Mouse (Mus musculus): ENCODE measurements at regions not wholly inside any gene's neighbourhood (a gene's known extent, or its start where the extent isn't known, plus 50 kb on each side); places are given as distances from the start of the nearest gene placed in this dataset.
"Not testable (repeated sequence)": the region's sequence is repeated elsewhere in the genome, so short reads cannot be mapped to it uniquely, and the experiment has no call there.

DNA sequence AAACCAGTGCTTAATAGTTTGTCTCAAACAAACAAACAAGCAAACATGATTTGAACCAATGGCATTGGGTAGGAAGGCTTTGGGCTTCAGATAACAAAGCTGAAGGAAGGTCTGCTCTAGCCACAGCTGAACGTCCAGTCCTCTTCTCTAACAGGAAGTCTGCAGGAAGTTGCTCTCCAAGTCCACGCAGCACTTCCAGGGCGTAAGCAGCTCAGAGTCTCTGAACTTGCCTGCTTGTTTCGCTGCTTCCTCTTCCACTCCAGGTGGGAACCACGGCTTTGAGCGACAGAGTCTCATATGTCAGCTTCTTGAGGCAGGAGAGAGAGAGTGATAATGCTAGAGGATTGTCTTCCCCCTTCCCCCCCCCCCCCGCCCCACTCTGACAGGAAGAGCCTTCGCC is 123.6 kb downstream of the Tnfrsf21 start:
- DNase-seq (ENCODE audit: inconsistent age in 2 of 2, low spot score in 1 of 2) = no peak

DNA sequence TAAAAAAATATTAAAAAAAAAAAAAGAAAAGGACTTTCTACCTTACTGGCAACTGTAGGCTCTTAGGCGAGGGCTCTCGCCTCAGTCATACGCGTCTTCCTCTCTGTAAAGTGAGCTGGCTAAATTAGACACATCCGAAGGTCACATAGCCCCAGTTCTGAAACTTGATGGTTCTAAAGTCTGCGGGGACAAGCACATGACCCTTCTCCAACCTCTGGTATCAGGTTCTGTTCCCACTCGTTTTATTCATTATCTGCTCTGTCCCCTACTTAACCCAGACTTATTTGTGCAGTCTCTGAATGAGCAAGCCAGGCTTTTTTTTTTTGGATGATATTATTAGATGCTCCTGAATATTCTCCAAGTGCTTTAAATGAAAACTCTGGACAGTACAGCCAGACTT is 125.4 kb downstream of the Tnfrsf21 start:
- DNase-seq (ENCODE audit: inconsistent age in 2 of 2, low spot score in 1 of 2) = no peak

DNA sequence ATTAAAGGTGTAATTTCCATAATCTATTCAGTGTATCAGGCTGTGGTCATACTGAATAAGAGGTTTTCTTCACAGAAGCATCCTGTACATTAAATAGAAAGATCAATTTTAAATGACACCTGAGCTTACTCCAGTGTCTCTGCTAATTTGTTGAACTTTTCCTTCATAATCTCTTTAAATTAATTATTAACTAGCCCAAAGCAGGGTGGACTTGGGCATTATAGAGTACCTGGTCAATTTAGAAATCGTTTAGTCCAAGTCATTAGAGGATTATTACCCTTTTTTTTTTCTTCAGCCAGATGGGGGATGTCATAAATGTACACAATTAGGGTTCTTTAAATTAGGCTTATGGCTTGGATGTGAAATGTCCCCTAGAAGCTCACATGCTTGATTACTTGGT is 124.4 kb upstream of the Adgrf1 start:
- no peak for DNase-seq (ENCODE audit: inconsistent age in 2 of 2, low spot score in 1 of 2)

DNA sequence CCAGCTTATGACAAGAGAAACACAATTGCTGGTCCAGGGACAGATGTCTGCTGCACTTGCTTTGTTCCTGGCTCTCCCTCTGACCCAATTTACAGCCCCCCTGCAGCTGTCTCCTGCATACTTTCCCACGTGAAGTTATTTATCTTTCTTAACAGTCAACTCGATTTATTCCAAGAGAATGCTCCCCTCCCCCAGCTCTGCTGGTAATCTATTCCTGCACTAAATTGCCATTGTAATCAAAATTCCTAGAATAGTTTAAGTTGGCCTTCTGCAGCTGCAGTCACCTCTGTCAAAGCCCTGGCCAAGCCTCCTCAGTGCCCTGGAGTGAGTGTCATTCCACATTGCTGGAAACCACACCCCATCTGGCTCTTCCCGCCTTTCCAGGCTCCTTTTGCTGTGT is 122.2 kb upstream of the Adgrf1 start:
- no peak for DNase-seq (ENCODE audit: inconsistent age in 2 of 2, low spot score in 1 of 2)

DNA sequence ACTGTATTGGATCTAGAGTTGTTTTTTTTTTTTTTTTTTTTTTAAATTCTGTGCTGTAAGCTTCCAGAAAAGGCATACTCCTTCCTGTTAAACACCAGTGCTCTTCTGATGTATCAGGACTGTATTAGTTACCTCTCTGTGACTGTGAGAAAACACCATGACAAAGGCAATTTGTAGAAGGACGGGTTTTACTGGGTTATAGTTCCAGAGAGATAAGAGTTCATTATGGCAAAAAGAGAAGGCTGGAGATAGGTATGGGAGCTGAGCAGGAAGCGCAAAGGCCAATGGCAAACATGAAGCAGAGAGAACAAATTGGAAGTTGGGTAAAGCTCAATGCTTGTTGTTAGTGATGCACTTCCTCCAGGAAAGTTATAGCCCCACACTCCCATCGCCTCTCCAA is 117.5 kb upstream of the Adgrf1 start:
- DNase-seq (ENCODE audit: inconsistent age in 2 of 2, low spot score in 1 of 2) = no peak

DNA sequence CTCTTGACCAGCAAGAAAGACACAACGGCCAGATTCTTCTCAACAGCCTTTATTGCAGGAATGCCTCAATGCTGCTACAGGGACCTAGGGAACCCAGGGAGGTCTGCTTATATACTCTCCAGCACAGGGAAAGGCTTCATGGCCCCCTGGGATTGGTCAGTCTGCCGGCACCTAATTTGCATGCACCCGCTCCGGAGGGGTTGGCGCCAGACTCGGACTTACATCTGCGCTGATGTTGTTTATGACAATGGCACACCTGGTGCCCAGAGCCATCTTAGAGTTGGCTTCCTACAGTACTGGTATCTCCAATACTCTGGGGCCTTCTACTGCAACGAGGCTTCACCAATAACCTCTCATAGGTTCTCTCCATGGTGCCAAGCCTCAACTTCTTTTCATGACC is 114.9 kb upstream of the Adgrf1 start:
- not testable (repeated sequence) for DNase-seq (ENCODE audit: inconsistent age in 2 of 2, low spot score in 1 of 2)

DNA sequence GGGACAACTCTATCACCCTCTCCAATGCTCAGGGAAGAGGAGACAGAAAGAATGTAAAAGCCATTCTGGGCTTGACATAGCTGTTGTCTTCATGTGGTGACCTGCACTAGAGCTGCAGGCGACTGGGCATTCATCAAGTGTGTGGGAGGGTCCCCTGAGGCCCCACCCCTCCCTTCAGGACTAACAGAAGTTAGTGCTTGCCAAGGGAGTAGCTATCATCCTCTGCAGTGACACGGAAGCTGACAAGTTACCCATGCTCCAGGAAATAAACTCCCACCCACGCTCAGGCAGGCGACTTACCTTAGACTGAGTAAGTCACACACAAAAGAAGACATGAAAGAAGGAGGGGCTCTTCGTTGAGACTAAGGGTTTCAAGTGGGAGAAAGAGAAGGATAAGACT is 114.0 kb upstream of the Adgrf1 start:
- no peak for DNase-seq (ENCODE audit: inconsistent age in 2 of 2, low spot score in 1 of 2)

DNA sequence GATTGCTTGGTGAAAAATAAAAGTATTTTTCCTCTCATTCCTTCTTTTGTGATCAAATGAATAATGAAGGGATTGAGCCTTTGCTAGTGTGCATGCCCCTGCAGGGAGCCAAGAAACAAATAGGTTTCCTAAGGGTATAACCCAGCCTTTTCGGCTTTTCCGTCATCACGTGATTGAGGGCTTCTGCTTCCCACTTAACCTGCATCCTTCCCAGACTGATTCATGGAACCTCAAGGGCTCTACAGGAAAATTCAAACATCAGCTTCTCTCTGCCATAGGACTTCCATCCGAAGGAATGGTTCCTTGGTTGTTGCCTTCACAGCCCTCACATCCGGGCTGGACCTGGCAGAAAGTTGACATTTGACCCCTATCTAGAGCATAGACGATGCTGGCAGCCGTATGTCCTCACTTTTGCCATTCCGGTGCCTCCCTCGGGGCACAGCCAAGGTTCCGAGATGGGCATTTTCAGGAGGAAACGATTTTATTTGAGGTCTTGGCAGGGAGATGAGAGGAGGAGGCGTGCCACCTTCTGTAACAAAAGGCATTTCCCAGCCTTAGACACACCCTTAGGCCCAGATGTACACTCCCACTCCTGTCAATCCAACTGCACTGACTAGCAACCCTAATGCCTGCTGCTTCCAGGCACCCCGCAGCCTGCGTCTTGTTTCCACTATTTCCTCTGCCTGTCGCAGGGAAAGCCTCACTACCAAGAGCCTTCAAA is 112.2 kb upstream of the Adgrf1 start:
- DNase-seq (ENCODE audit: inconsistent age in 2 of 2, low spot score in 1 of 2) = no peak

DNA sequence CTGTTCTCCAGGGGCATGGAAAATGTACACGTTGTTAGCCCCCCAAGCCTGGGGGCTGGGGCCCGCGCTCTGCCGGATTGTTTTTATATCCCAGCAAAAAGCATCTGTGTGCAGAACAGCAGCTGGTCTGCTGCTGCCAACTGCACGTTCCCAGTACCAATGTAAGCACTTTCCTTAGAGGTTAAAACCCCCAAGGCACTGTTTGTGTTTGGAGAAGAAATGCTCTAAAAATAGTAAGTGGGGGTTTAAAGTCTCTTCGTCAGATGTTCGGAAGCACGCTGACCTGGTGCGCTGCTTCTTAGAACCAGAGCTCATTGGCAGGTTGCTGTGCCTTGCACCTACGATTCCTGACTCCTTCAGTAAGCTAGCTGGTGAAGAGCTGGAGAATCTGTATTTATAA is 111.4 kb upstream of the Adgrf1 start:
- DNase-seq (ENCODE audit: inconsistent age in 2 of 2, low spot score in 1 of 2) = no peak

DNA sequence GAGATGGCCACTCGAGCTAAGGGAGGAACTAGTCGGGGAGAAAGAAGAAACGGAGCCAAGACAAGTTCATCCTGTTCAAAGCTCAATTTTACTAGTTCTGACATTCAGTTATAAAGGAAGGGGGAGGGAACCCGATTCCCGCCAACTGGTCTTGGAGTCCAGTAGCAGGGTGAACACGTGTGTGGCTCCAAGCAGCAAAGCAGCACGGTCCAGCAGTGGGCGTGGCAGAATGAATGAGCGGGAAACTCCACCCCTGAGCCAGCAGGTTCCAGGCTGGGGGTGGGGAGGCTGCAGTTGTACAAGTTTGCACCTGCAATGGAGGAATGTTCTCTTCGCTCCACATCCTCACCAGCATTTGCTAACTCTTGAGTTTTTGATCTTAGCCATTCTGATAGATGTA is 108.8 kb upstream of the Adgrf1 start:
- DNase-seq (ENCODE audit: inconsistent age in 2 of 2, low spot score in 1 of 2) = not testable (repeated sequence)

DNA sequence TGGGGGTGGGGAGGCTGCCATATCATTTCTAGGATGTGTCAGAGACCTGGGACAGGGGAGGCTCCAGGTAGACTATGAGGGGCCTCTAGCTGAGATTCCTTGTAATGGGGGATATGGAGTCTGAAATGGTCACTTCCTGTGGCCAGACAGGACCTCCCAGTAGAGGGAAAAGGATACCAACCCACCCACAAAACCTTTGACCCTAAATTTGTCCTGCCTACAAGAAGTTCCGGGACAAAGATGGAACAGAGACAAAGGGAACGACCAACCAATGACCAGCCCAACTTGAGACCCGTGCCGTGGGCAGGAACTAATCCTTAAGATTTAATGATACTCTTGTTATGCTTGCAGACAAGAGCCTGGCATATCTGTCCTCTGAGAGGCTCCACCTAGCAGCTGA is 107.0 kb upstream of the Adgrf1 start:
- DNase-seq (ENCODE audit: inconsistent age in 2 of 2, low spot score in 1 of 2) = no peak

DNA sequence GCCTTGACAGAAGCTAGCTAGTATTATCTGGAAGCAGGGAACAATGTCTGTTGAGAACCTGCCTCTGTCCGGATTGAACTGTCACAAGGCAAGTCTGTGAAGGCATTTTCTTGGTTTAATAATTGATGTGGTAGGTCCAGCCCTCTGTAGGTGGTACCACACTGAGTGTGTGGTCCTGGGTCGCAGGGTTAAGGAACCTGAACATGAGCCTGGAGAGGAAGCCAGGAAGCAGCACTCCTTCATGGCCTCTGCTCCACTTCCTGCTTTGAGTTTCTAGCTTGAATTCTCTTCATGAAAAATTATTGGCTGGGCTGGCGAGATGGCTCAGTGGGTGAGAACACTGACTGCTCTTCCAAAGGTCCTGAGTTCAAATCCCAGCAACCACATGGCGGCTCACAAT is 104.0 kb upstream of the Adgrf1 start:
- DNase-seq (ENCODE audit: inconsistent age in 2 of 2, low spot score in 1 of 2) = no peak

DNA sequence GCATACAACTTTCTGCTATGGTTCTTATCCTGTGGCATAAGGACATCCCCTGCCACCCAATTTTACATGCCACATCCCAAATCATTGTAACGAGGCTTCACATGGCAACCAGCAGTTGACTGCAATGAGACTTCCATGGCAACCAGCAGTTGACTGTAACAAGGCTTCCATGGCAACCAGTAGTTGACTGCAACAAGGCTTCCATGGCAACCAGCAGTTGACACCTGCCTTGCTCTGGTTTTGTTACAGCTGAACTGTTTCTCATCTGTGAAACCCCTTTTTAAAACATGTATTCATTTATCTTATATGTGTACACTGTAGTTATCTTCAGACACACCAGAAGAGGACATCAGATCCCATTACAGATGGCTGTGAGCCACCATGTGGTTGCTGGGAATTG is 100.7 kb upstream of the Adgrf1 start:
- DNase-seq (ENCODE audit: inconsistent age in 2 of 2, low spot score in 1 of 2) = no peak

DNA sequence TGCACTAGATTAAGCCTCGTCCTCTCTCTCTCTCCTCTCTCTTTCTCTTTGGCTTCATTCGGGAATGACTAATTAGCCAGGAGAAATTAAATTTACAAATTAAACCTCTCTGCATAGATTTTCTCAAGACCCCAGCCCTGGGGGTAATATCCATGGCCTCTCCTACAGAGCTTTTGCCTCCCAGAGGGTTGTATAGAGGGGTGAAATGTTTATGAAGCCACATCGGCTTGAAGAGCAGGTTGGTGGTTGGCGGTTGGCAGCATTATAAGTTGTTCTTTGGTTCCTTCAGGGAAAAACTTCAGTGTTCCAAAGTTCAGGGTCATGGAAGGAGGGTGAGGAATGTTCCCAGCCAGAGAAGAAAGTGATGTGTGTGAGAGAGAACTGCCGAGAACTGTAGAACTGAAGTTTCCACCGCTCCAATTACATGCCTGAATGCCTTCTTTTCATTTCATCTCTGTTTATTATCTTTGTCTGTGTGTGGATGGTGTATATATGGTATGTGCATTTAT is 97.4 kb upstream of the Adgrf1 start:
- DNase-seq (ENCODE audit: inconsistent age in 2 of 2, low spot score in 1 of 2) = peak in 1 of 2 experiments; percentile 8

DNA sequence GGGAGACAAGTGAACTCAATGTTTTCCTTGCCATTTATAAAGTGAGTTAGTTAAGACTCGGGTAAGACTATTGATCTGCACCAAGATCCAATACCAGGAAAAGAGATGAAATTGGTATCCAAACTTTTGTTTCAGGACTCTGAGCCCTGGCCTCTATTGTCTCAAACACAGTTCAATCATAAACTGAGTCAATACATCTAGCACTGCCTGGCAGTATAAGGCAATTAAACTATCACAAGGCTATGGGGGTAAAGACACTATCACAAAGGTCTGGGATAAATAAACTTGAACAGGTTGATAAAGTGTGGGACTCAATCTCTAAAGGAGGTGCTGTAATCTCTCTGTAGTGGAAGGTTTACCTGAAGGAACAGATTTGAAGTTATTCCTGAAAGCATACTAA is 95.3 kb upstream of the Adgrf1 start:
- no peak for DNase-seq (ENCODE audit: inconsistent age in 2 of 2, low spot score in 1 of 2)

DNA sequence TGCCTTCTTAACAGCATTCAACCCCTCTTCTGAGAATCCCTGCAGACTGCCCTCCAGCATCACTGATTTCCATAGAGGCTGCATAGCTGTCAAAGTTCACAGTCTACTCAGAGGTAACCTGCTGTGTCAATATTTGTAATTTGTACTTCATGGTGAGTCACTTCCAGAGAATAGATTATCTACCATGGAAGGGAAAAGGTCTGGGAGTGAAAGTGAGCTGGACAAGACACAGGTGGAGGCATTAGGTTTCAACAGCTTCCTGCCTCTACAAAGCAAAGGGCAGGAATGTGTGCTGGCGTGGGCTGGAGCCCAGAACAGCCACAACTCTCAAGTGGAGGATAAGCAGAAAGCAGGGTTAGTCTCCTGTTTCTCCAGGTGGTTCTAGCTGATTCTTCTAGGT is 92.9 kb upstream of the Adgrf1 start:
- no peak for DNase-seq (ENCODE audit: inconsistent age in 2 of 2, low spot score in 1 of 2)

DNA sequence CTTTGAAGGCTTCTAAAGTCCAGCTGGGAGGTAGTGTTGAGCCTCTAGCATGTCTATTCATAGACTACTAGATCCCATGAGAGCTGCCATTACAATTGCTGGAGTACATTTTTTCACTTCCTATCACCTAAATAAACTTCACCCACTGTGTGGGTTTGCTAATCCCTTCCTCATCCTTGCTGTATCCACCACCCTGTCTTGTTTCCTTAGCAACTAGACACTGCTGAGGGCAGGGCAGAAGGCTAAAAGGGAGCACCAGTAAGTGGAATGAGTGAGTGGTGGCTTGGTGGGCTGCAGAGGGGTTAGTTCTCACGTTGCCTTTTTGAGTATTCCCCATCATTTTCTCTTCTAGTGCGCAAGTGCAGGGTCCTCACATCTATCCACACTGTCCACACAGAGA is 80.1 kb upstream of the Adgrf1 start:
- no peak for DNase-seq (ENCODE audit: inconsistent age in 2 of 2, low spot score in 1 of 2)

DNA sequence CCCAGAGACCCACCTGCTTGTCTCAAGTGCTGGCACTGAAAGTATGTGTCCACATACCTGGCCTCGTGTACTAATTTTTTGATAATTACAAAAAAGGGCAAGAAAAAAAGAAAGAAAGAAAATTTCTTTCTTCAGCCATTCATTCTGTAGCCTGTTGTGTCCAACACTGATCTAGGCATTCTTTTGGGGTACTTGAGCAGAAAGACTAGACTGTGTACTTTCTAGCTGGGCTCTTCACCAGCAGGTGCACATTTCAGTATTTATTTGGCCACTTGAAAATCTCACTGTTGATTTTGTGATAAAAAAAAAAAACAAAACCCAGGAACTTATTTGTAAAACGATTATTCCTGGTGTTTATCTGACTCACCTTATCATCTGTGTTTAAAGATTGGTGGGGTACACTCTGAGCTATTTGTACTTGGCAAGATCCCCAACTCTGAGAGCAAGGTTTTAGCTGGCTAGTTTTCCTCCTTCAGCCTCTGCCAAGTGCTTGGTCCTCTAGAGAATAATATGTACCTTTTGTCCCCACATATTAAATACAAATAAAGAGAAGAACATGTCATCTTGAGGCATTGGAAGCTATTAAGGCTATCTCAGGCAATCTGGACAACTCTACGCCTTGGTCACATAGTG is 79.2 kb upstream of the Adgrf1 start:
- no peak for DNase-seq (ENCODE audit: inconsistent age in 2 of 2, low spot score in 1 of 2)

DNA sequence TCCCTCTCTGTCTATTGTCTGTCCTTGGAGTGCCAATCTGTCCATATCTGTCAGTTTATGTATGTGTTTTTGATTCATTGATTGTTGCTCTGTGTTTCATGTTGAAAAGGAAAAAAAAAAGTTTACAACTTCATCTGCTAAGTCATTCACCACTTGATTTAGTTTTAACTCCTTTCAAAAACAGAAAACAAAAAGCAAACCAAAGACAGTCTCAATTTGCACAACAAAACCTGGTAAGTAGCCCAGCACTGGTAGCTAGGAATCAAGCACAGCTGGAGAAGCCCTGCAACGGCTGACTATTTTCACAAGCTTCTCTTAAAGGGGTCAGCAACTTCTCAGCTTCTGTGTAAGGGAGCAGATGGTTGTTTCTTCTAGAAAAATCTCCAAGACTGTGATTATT is 72.9 kb upstream of the Adgrf1 start:
- DNase-seq (ENCODE audit: inconsistent age in 2 of 2, low spot score in 1 of 2) = no peak

DNA sequence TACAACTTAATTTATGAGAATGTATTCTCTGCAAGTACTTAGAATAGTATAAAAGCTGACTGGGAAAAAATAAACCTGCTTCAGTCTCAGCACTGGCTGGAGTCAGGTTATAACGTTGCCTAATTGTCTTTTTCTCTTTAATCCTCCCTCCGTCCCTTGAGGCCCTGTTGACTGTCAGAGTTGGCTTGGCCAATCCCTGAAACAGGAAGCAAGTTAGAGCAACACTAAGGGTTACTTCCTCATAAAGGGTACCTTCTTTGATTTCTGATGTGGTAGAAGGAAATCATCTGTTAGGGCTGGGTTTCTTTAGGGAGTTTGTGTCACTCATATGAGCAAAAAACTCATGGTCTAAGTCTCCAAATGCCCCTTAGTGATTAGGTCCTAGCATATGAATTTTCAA is 69.3 kb upstream of the Adgrf1 start:
- no peak for DNase-seq (ENCODE audit: inconsistent age in 2 of 2, low spot score in 1 of 2)

DNA sequence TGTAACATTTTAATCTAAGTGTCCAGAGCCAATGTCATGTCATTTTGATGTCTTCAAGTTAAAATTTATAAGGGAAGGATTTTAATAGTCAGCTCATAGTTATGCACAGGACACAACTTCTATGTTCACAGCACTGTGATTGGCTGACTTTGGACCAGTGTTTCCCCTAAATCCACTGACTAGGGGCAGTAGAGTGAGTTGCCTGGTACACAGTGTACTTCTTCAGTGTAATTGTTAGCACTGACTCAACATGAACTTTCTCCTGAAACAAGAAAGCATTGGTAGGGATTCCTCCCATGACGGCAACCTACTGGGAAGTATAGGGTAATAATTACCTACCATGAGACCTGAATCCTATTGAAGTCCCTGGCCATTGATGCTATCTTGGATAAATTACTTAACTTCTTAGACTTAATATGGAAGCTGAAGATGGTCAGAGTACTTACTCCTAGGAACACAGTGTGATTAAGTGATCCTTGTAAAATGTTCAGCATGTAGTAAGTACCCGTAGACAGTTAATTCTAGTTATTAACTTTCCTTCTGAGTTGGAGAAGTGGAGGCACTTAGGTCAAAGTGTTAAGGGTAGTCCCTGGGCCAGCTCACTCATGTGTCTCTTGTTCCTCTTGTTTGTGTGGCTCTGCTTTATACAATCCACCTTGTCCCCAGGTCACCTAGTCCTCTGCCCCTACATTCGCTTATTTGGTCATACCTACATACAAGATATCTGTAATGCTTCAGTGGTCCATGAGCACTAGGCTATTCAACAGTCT is 63.2 kb upstream of the Adgrf1 start:
- no peak for DNase-seq (ENCODE audit: inconsistent age in 2 of 2, low spot score in 1 of 2)

DNA sequence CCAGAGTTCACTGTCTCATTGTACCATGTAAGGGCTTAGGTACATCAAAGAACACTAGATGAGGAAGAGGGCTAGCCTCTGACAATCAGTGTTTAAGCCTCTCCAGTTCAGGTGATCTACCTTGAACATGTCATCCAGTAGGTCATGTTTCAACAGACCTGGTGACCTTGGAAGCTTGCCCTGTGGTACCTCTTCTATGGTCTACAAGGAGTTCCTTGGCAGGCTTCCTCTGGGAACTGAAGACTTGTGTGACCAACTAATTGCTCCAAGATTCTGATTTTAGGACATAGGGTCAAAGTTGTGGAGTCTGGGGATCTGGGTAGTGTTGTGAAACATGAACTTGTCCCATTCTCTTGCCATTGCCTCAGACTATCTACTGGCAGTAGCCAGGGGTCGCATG is 60.4 kb upstream of the Adgrf1 start:
- no peak for DNase-seq (ENCODE audit: inconsistent age in 2 of 2, low spot score in 1 of 2)

Measured in adrenal gland, adult (tissue).